Mouse (Mus musculus): Measurements from ENCODE around the gene Zbtb12. TPM values are rescaled to one million over a fixed set of nuclear protein-coding genes. Genes with fewer than 3 reads are reported as not detected.

Gene Zbtb12
- total and polyA plus RNA-seq, 3 experiments, result 7.6 to 24.3 TPM; not detected in 1

GRCm38 (mm10) chr17:34897373-34898159 is 18.3 kb downstream of the Zbtb12 start (continued):
- peak; percentile 42; the same call in 1 of the 2 replicates for TF ChIP-seq RCOR1 (IDR thresholded peaks at IDR 0.05; ENCODE audit: low read depth, low read length)
- TF ChIP-seq SMC3 (IDR thresholded peaks at IDR 0.05; ENCODE audit: low read depth, low read length), result 0 out of 2 replicates have a peak, but pooled peaks have one; percentile 10

GRCm38 (mm10) chr17:34898160-34898586 is 18.9 kb downstream of the Zbtb12 start, which contains the start of the genes C2 and Ehmt2:
TSS of gene C2 (minus strand) at chr17:34898265.
TSS of gene Ehmt2 (plus strand) at chr17:34898469.
- Histone ChIP-seq H3K27ac (ENCODE audit: control insufficient read depth, low read depth, low read length) (peak within 1 kb of the TSS; percentile 90), H3K79me2 (ENCODE audit: control insufficient read depth, insufficient read depth, low read length, poor library complexity) (peaks cover 34% of the 10 kb centered on the region), H3K4me1 (ENCODE audit: control insufficient read depth in 1 of 2, insufficient read depth in 2 of 2, low read length in 2 of 2) (peaks cover 0 to 21% of the 10 kb centered on the region in 2 experiments; a peak in 3 of 4 replicates), H3K9me3 (replicated peaks; ENCODE audit: insufficient read depth, low read length) (no peaks in the 10 kb centered on the region), H3K9ac (ENCODE audit: control insufficient read depth, low read depth, low read length, poor library complexity, severe bottlenecking) (peak within 1 kb of the TSS; percentile 86), H3K36me3 (ENCODE audit: control insufficient read depth in 1 of 2, insufficient read depth in 2 of 2, low read length in 2 of 2) (peaks cover 2 to 17% of the 10 kb centered on the region in 2 experiments; a peak in 3 of 4 replicates), H3K27me3 (ENCODE audit: control insufficient read depth in 1 of 2, insufficient read depth in 2 of 2, low read length in 2 of 2) (no peaks in the 10 kb centered on the region), H3K4me3 (ENCODE audit: control insufficient read depth in 1 of 2, insufficient read depth in 1 of 2, low read depth in 2 of 2, low read length in 2 of 2) (peak within 1 kb of the TSS; percentile 75 to 88)
- peak; percentile 83 for DNase-seq (ENCODE audit: low read depth, low spot score)
- TF ChIP-seq USF1 (IDR thresholded peaks at IDR 0.05; ENCODE audit: low read depth, low read length) (peak; percentile 92), UBTF (IDR thresholded peaks at IDR 0.05; ENCODE audit: borderline replicate concordance, insufficient read depth, low read depth, low read length) (no peak), ZMIZ1 (IDR thresholded peaks at IDR 0.05; ENCODE audit: low read depth, low read length) (no peak), MYC (IDR thresholded peaks at IDR 0.05; ENCODE audit: low read depth, low read length) (peak; percentile 96), KAT2A (conservative IDR thresholded peaks at IDR 0.05; ENCODE audit: low read depth, low read length) (peak; percentile 42; the same call in 1 of the 2 replicates), NRF1 (IDR thresholded peaks at IDR 0.05; ENCODE audit: insufficient read depth, low read depth, low read length, poor library complexity, severe bottlenecking) (peak; percentile 48; the same call in 1 of the 2 replicates), POLR2AphosphoS2 (IDR thresholded peaks at IDR 0.05; ENCODE audit: low read length) (peak; percentile 17; the same call in 1 of the 2 replicates), HCFC1 (IDR thresholded peaks at IDR 0.05; ENCODE audit: low read depth, low read length) (peak; percentile 65), NELFE (IDR thresholded peaks at IDR 0.05; ENCODE audit: low read depth, low read length) (peak; percentile 78), MAX (IDR thresholded peaks at IDR 0.05; ENCODE audit: low read length) (peak; percentile 91), RCOR1 (IDR thresholded peaks at IDR 0.05; ENCODE audit: low read depth, low read length) (no peak), MXI1 (IDR thresholded peaks at IDR 0.05; ENCODE audit: low read depth, low read length) (peak; percentile 98), MAZ (IDR thresholded peaks at IDR 0.05; ENCODE audit: low read depth, low read length) (peak; percentile 81), POLR2A (IDR thresholded peaks at IDR 0.05; ENCODE audit: control insufficient read depth in 1 of 2, insufficient read depth in 1 of 2, low read depth in 1 of 2, low read length in 2 of 2, poor library complexity in 1 of 2) (peak in 1 of 2 experiments; percentile 77; a peak in 1 of 4 replicates), SIN3A (IDR thresholded peaks at IDR 0.05; ENCODE audit: low read length) (peak; percentile 85), BHLHE40 (IDR thresholded peaks at IDR 0.05; ENCODE audit: borderline replicate concordance, low read depth, low read length) (no peak), USF2 (IDR thresholded peaks at IDR 0.05; ENCODE audit: borderline replicate concordance in 1 of 2, insufficient read depth in 1 of 2, low read depth in 1 of 2, low read length in 2 of 2) (peak in 1 of 2 experiments; percentile 67; a peak in 3 of 4 replicates)
